Mouse (Mus musculus): ENCODE measurements at regions not wholly inside any gene's neighbourhood (a gene's known extent, or its start where the extent isn't known, plus 50 kb on each side); places are given as distances from the start of the nearest gene placed in this dataset.

DNA sequence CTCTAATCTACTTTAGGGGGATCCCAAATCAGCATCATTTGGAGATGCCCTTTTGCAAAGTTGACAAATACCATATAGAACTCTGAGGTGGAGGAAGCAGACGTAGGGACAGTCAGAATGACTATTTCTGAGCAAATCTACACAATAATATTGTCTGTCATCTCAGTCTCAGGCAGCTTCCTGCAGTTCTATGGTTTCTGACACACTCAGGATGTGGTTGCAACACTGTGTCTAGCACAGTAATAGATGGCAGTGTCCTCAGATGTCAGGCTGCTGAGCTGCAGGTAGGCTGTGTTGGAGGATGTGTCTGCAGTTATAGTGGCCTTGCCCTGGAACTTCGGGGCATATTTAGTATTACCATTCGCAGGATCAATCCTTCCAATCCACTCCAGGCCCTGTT is 515.9 kb downstream of the Adam6a start:
- TF ChIP-seq CTCF (IDR thresholded peaks at IDR 0.05; ENCODE audit: low read depth), result no peak
- no peak for TF ChIP-seq EP300 (optimal IDR thresholded peaks at IDR 0.05)

Measured in stomach, postnatal 0 days (tissue).